Mouse (Mus musculus): ENCODE results near the gene Cd163. TPM values are rescaled to one million over a fixed set of nuclear protein-coding genes. Genes with fewer than 3 reads are reported as not detected.

Gene Cd163
- polyA plus RNA-seq, 3 experiments from 2014 or later = not detected

DNA sequence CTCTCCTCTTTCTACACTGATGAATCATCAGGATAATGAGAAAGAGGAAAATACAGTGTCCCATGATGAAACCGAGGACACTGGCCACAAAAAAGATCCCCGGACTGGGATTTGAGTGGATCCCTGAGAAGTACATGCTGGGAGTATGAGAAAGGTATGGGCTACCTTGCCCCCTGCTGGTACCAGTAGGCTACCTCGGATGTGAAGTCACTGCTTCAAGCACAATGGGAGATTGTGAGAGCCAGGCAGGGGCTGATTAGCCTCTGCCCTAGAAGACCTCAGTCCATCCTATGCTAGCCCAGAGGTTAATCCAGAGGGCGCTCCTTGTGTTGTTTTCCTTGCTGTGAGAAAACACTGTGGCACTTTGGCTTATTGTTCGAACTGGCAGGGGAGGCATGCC lies 59.9 kb downstream of the Cd163 start:
- ATAC-seq = no peak

DNA sequence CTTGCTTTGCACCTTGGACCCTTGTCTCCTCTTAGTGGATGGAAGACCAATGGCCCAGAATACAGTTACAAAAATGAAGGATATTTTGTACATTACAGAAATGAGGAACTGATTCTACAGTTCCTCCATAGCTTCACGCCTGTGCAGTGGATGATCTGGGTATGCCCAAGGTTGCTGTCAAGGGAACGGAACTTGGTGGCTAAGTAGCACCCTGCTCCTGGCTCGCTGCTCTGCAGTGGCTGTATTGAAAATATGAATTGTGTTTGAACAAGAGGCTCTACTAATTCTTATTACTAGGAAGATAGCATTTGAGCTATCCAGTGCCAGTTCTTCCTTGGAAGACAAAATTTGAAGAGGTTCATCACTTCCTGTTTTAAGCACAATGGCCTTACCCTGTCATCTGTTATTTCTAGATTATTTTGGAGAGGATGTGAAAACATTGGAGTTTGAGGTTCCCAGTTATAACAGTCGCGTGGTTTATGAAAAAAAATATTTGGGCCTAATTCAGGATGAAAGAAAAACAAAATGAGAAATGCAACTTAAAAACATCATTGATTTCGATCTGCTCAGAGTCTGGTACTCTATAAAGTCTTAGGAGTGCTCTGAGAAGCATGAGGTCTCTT lies 69.2 kb downstream of the Cd163 start:
- no peak for ATAC-seq

DNA sequence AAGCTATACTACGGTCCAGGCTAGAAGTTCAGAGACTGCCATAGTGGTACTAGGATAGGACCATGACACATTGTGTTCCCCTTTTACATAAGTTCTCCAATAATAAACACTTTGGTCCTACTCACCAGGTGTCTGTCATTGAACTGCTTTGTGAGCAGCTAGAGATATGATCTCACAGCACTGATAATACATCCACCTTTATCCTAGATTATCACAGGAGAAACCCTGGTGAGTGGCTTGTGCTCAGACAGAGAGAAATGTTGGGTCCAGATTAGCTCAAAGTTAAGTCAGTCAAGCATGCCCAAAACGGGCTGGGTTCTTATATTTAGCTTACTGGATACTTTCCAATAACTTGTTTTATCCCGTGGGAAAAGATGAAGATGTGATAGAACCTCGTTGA lies 70.2 kb downstream of the Cd163 start:
- no peak for ATAC-seq

DNA sequence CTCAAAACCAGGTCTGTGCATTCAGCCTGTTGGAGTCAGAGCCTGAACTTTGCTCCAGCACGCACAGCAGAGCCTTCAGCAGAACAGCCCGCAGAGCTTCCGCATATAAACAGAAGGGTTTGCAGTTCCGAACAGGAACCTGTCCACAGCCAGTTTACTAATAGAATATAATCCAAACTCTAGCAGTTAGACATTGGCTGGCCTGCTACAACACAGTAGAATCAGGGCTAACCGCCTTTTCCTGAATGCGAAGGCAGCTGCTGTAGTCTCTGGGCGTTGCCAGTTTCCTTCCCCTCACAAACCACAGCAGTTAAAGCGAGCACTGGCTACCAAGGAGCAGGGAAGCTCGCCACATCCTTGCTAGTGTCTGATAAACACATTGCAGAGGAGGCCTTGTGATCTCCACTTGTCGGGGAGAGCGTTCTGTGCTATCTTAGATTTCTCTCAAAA lies 71.0 kb downstream of the Cd163 start:
- peak; percentile 94 for ATAC-seq

DNA sequence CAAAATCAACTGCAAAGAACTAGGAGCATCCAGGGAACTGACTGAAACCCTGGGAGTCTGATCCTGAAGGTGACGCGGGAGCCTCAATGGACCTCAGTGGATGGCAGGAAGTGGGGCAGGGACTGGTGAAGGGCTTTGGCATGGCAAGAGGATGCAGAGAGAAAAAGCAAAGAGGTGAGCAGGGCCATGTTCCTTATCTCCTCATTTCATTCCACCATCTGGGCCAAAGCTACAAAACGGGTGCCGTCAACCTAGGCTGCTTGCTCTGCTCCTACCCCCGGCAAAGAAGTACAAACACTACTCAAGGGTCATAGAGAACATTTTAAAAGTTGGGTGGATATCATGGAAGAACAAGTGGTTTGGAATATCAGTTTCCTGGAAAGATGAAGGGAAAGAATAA lies 71.9 kb downstream of the Cd163 start:
- no peak for ATAC-seq

DNA sequence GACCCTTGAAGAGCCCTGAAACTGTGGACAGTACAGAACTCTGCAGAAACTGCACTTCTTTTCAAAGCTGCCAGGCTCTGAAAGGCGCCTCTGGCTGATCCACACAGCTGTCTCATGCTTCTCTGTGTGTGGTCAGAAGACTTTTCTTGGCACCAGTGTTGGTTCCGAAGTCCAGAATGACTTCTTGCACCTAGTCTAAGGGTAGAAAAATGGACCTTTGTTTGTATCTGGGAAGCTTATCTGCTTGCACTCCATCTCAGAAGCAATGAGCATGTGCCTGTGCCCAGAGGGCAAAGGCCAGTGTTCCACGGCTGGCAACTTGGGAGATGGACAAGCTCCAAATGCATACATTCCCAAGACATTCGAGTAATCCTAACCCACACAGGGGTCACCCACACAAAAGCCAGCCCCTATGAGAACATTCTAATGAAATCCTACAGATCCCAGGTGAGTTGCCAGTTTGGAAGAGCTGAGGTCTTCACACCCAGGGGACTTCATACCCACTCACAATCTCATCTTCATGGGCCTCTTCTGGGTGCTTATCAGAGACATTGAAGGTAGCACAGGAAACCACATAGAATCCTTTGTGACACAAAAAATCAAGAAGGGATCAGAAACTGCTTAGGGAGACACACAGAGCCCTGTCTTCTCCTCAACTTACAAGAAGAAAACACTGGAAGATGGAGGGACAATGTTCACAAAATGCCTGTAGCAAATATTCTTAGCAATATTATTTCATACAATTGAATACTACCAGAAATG lies 73.2 kb downstream of the Cd163 start:
- no peak for ATAC-seq

DNA sequence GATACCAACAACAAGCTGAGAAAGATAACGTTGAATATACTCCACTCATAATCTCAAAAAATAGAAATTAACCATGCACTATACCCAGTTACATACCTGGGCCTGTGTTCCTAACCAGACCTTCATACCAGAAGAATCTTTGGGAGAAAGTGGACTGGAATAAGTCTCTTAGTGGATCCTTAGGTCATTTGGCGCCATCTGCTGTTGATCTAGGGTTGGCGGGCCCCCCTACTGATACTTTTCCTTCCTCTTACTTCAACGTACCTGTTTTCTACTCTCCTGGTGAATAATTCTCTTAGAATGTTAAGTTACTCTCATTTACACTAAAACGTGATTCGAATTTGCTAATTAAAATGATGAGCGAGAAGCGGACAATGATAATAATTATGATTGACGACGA lies 74.9 kb downstream of the Cd163 start:
- no peak for ATAC-seq

Other genes with a start within 250 kb of the Cd163 start
- not detected for gene Vmn2r27, start 72.8 kb upstream of the Cd163 start, polyA plus RNA-seq (2017; shearing (Covaris generic))
- 10 to 100 TPM in 1 of 3 experiments, 1 to 10 TPM in 2; 7.0 to 10.1 (median 9.3) TPM for gene Pex5, start 110.4 kb downstream of the Cd163 start, polyA plus RNA-seq (2017; shearing (Covaris generic))
- gene Clstn3, start 160.1 kb downstream of the Cd163 start, polyA plus RNA-seq (2017; shearing (Covaris generic)) = not detected
- gene C1rl, start 188.5 kb downstream of the Cd163 start, polyA plus RNA-seq (2017; shearing (Covaris generic)) = not detected
- under 1 TPM; 0.19 to 0.44 (median 0.43) TPM for gene C1ra, start 207.7 kb downstream of the Cd163 start, polyA plus RNA-seq (2017; shearing (Covaris generic))
- not detected for gene C1s1, start 237.7 kb downstream of the Cd163 start, polyA plus RNA-seq (2017; shearing (Covaris generic))

Data from inflammation-experienced regulatory T-cells, adult 6 months (primary cell).